Mouse (Mus musculus) CH12.LX (cell line): Measurements from ENCODE around the gene Gm6904. TPM values are rescaled to one million over a fixed set of nuclear protein-coding genes. Genes with fewer than 3 reads are reported as not detected.

Experiments
- DNase-seq: peaks from one replicate; pipeline ENCODE4 v3.0.0-alpha.2; 2013; ENCODE audit errors: extremely low read depth
- H3K27ac ChIP-seq: 2 replicates; pipeline ENCODE4 v1.5.1; 2012; ENCODE audit warnings: low read depth, mild to moderate bottlenecking, control low read depth, moderate library complexity; ENCODE audit not compliant: insufficient read depth
- H3K27me3 ChIP-seq: replicated peaks from 2 replicates; pipeline ENCODE3; 2012; ENCODE audit warnings: inconsistent platforms
- H3K36me3 ChIP-seq, 2 experiments: replicated peaks in 1 of 2; 2 replicates each; pipeline versions ENCODE3 to v1.6.1; 2012; ENCODE audit warnings: inconsistent platforms in 1 of 2, low read length in 1 of 2, mild to moderate bottlenecking in 1 of 2, mixed read lengths in 1 of 2, moderate library complexity in 1 of 2; ENCODE audit not compliant: control insufficient read depth in 1 of 2, insufficient read depth in 1 of 2
- H3K4me1 ChIP-seq, 2 experiments: 2 replicates each; pipeline ENCODE4 v1.6.1; 2012; ENCODE audit warnings: inconsistent platforms in 1 of 2, moderate library complexity in 1 of 2; ENCODE audit not compliant: insufficient read depth in 2 of 2, control insufficient read depth in 1 of 2
- H3K4me2 ChIP-seq: 2 replicates; pipeline ENCODE4 v1.6.1; 2012; ENCODE audit warnings: low read depth, mild to moderate bottlenecking, control low read depth; ENCODE audit not compliant: poor library complexity, insufficient read depth, severe bottlenecking
- H3K4me3 ChIP-seq, 3 experiments: fragments of 150-350 bp in 1 of 3; sonication (generic) in 1 of 3; replicated peaks in 1 of 3; 2 replicates each; pipeline versions ENCODE3 to v1.5.1; 2011 to 2012; ENCODE audit warnings: low read depth in 2 of 3, low read length in 2 of 3, mild to moderate bottlenecking in 2 of 3, moderate library complexity in 2 of 3, control low read depth in 1 of 3, improper control_type of control experiment in 1 of 3, inconsistent platforms in 1 of 3, mixed read lengths in 1 of 3; ENCODE audit not compliant: poor library complexity in 1 of 3
- H3K79me2 ChIP-seq: replicated peaks from 2 replicates; pipeline ENCODE4 v1.6.1; 2012; ENCODE audit warnings: mild to moderate bottlenecking, moderate library complexity; ENCODE audit not compliant: control insufficient read depth, poor library complexity, insufficient read depth, severe bottlenecking; ENCODE audit errors: extremely low read depth
- H3K9ac ChIP-seq: 2 replicates; pipeline ENCODE4 v1.6.1; 2012; ENCODE audit warnings: low read depth, mild to moderate bottlenecking, control low read depth, moderate library complexity; ENCODE audit not compliant: insufficient read depth
- H3K9me3 ChIP-seq: replicated peaks from 2 replicates; pipeline ENCODE3; 2012; ENCODE audit warnings: low read length, inconsistent platforms, mixed read lengths
- BHLHE40 ChIP-seq: IDR thresholded peaks from 2 replicates; pipeline ENCODE4 v1.6.1; 2011; ENCODE audit warnings: mild to moderate bottlenecking, low read depth, low read length, improper control_type of control experiment
- CHD1 ChIP-seq: IDR thresholded peaks from 2 replicates; pipeline ENCODE4 v1.6.1; 2012; ENCODE audit warnings: low read depth, low read length, improper control_type of control experiment, inconsistent platforms
- ELF1 ChIP-seq: IDR thresholded peaks from 2 replicates; pipeline ENCODE4 v1.6.1; 2014; ENCODE audit warnings: low read depth, mild to moderate bottlenecking, inconsistent platforms, low read length, improper control_type of control experiment
- EP300 ChIP-seq: IDR thresholded peaks from 2 replicates; pipeline ENCODE4 v1.6.1; 2011; ENCODE audit warnings: low read length, improper control_type of control experiment
- JUN ChIP-seq: IDR thresholded peaks from 2 replicates; pipeline ENCODE4 v1.6.1; 2011; ENCODE audit warnings: low read depth, mild to moderate bottlenecking, low read length, improper control_type of control experiment, moderate library complexity; ENCODE audit not compliant: insufficient read depth
- MAX ChIP-seq: IDR thresholded peaks from 2 replicates; pipeline ENCODE4 v1.6.1; 2011; ENCODE audit warnings: low read length, improper control_type of control experiment
- MEF2A ChIP-seq: IDR thresholded peaks from 2 replicates; pipeline ENCODE4 v1.6.1; 2014; ENCODE audit warnings: low read depth, mild to moderate bottlenecking, inconsistent platforms, low read length, improper control_type of control experiment, borderline replicate concordance
- MXI1 ChIP-seq: IDR thresholded peaks from 2 replicates; pipeline ENCODE4 v1.6.1; 2011; ENCODE audit warnings: mild to moderate bottlenecking, low read depth, low read length, improper control_type of control experiment
- MYC ChIP-seq: IDR thresholded peaks from 2 replicates; pipeline ENCODE4 v1.6.1; 2011; ENCODE audit warnings: low read depth, mild to moderate bottlenecking, improper control_type of control experiment, low read length
- NRF1 ChIP-seq: IDR thresholded peaks from 2 replicates; pipeline ENCODE4 v1.6.1; 2014; ENCODE audit warnings: low read depth, mild to moderate bottlenecking, inconsistent platforms, low read length, improper control_type of control experiment, moderate library complexity
- POLR2A ChIP-seq: IDR thresholded peaks from 2 replicates; pipeline ENCODE4 v1.6.1; 2011; ENCODE audit warnings: low read depth, mild to moderate bottlenecking, improper control_type of control experiment, low read length
- POLR2AphosphoS2 ChIP-seq: IDR thresholded peaks from 2 replicates; pipeline ENCODE4 v1.6.1; 2011; ENCODE audit warnings: low read depth, low read length, improper control_type of control experiment
- RCOR1 ChIP-seq: conservative IDR thresholded peaks from 2 replicates; pipeline ENCODE4 v1.6.1; 2012; ENCODE audit warnings: low read depth, mild to moderate bottlenecking, inconsistent platforms, low read length, improper control_type of control experiment
- SIN3A ChIP-seq: IDR thresholded peaks from 2 replicates; pipeline ENCODE4 v1.6.1; 2012; ENCODE audit warnings: low read length, improper control_type of control experiment, inconsistent platforms
- TBP ChIP-seq: conservative IDR thresholded peaks from 2 replicates; pipeline ENCODE4 v1.6.1; 2011; ENCODE audit warnings: low read depth, low read length, improper control_type of control experiment
- TCF12 ChIP-seq: IDR thresholded peaks from 2 replicates; pipeline ENCODE4 v1.6.1; 2014; ENCODE audit warnings: low read depth, mild to moderate bottlenecking, inconsistent platforms, low read length, improper control_type of control experiment
- UBTF ChIP-seq: IDR thresholded peaks from 2 replicates; pipeline ENCODE4 v1.6.1; 2012; ENCODE audit warnings: low read depth, mild to moderate bottlenecking, inconsistent platforms, low read length, improper control_type of control experiment, moderate library complexity
- ZC3H11A ChIP-seq: IDR thresholded peaks from 2 replicates; pipeline ENCODE4 v1.6.1; 2012; ENCODE audit warnings: low read depth, mild to moderate bottlenecking, inconsistent platforms, low read length, improper control_type of control experiment
- ZKSCAN1 ChIP-seq: IDR thresholded peaks from 2 replicates; pipeline ENCODE4 v1.6.1; 2012; ENCODE audit warnings: low read depth, inconsistent platforms, low read length, improper control_type of control experiment, borderline replicate concordance
- ZNF384 ChIP-seq: IDR thresholded peaks from 2 replicates; pipeline ENCODE4 v1.6.1; 2012; ENCODE audit warnings: low read depth, low read length, improper control_type of control experiment, inconsistent platforms
- dilution Hi-C: fragments of 300-500 bp; cut with MboI; formaldehyde crosslinking; loops from 2 replicates; pipeline ENCODE4 v1.14.3; 2020; ENCODE audit warnings: low sequenced_read_pairs; ENCODE audit not compliant: extremely low pct_unique_long_range_greater_than_20kb, extremely low pct_ligation_motif_present
- in situ Hi-C: fragments of 300-500 bp; cut with MboI; formaldehyde crosslinking; loops from 3 replicates; pipeline ENCODE4 v1.14.3; 2019; ENCODE audit warnings: low sequenced_read_pairs, low pct_ligation_motif_present, low pct_unique_long_range_greater_than_20kb, mixed read lengths
- polyA plus RNA-seq: library from polyadenylated mRNA; unstranded; fragments of >175 nt; gene quantifications from 2 replicates; pipeline ENCODE4 v1.2.1, GENCODE M21; 2012; ENCODE audit warnings: low read depth; ENCODE audit not compliant: insufficient read length
- total RNA-seq, 2 experiments: library from RNA; depleted of rRNA; stranded (reverse); fragments of 300-350 nt in 1 of 2; fragments of >200 nt in 1 of 2; gene quantifications; 2 replicates each; pipeline ENCODE4 v1.2.3; 2012 to 2014

Gm6904 gene
- total and polyA plus RNA-seq, 3 experiments, result 1.0 to 1.2 (median 1.1) TPM

- H3K9ac ChIP-seq, result no peak overlapping the region
- no peak overlapping the region for H3K4me2 ChIP-seq
- H3K4me3 ChIP-seq, result no peak overlapping the region
- no peaks in the 10 kb centered on the region for H3K9me3 ChIP-seq
- H3K27me3 ChIP-seq, result no peaks in the 10 kb centered on the region
- H3K4me1 ChIP-seq, result peaks cover under 1 to 49% of the 10 kb centered on the region in 2 experiments
- TF ChIP-seq ZC3H11A, result no peak
- TF ChIP-seq JUN, result no peak
- TF ChIP-seq ZKSCAN1, result no peak
- TF ChIP-seq POLR2A, result no peak
- no peak for TF ChIP-seq UBTF
- no peak for TF ChIP-seq MXI1
- no peak for TF ChIP-seq RCOR1
- TF ChIP-seq NRF1, result no peak
- TF ChIP-seq CHD1, result no peak
- no peak for TF ChIP-seq TBP
- TF ChIP-seq ELF1, result no peak
- dilution Hi-C loops, result no loop called here
- in situ Hi-C loops, result no loop called here
- H3K27ac ChIP-seq, result no peak overlapping the region
- peaks cover 15 to 46% of the 10 kb centered on the region in 2 experiments for H3K36me3 ChIP-seq
- H3K79me2 ChIP-seq, result peaks cover 12% of the 10 kb centered on the region
- DNase-seq, result no peak
Observed at GRCm38 (mm10) chr14:59209003-59209402, 51.0 kb downstream of the Gm6904 start.

- peaks cover 5 to 31% of the 10 kb centered on the region in 2 experiments for H3K36me3 ChIP-seq
- in situ Hi-C loops, result no loop called here
Observed at GRCm38 (mm10) chr14:59205976-59206583, 53.9 kb downstream of the Gm6904 start.

More at GRCm38 (mm10) chr14:59205976-59206583, 53.9 kb downstream of the Gm6904 start:
- H3K27ac ChIP-seq, result no peak overlapping the region
- TF ChIP-seq ZNF384, result no peak
- no peak for TF ChIP-seq SIN3A
- no peak for TF ChIP-seq MAX
- TF ChIP-seq MEF2A, result no peak
- no peak for TF ChIP-seq POLR2AphosphoS2
- no peak for TF ChIP-seq TCF12
- TF ChIP-seq MYC, result no peak
- TF ChIP-seq EP300, result no peak
- TF ChIP-seq BHLHE40, result no peak
- TF ChIP-seq POLR2A, result no peak
- TF ChIP-seq, all 38 proteins: peak for 0
- Histone ChIP-seq H3K4me1 (peaks cover 2 to 63% of the 10 kb centered on the region in 2 experiments), H3K9me3 (no peaks in the 10 kb centered on the region), H3K9ac (no peak overlapping the region), H3K4me3 (no peak overlapping the region), H3K4me2 (no peak overlapping the region), H3K27me3 (no peaks in the 10 kb centered on the region), H3K79me2 (peaks cover 17% of the 10 kb centered on the region)
- no peak for DNase-seq
- dilution Hi-C loops, result no loop called here
